Mouse (Mus musculus) skeletal muscle tissue, adult 2 months (tissue): ENCODE results near the gene Cdkn2aipnl.

Experiments
- DNase-seq: peaks from one replicate; pipeline ENCODE4 v3.0.0-alpha.2; 2012; ENCODE audit warnings: low read depth, low spot score

Cdkn2aipnl gene

DNA sequence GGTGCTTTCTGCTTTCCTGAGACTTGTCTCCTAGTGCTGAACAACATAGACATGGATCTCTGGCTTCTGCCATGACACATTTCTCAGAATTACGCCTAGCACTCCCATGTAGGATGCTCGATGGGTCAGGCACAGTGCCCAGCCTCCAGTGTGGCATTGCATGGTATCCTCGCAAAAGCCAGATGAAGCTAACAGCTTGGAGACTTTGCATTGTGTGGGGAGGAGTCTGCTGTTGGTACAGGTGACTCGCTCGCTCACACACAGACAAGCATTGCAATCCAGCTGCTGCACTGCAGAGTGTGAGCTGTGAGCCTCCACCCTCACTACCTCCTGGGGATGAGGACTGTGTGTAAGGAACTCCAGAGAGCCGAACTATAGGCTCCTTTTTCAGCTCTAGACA is 21.3 kb upstream of the Cdkn2aipnl start:
- no peak for DNase-seq

- no peak for DNase-seq
These were observed 18.2 kb upstream of the Cdkn2aipnl start for GRCm38 (mm10) chr11:51949155-51949840.

DNA sequence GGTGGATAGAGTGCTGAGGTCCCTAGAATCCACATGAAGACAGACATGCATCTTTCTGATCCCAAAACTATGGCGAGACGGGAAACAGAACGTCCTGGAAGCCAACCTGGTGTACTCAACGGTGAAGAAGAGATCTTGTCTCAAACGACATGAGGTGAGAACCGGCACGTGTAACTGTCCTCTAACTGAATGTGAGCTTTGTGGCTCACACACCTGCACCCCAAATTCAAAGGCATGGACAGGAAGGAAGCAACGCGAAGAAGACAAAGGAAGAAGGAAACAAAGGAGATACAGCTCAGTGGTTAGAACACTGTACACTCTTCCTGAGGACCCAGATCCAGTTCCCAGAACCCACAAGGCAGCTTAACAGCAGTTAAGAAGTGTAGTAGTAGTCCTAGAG is 17.5 kb upstream of the Cdkn2aipnl start:
- no peak for DNase-seq

DNA sequence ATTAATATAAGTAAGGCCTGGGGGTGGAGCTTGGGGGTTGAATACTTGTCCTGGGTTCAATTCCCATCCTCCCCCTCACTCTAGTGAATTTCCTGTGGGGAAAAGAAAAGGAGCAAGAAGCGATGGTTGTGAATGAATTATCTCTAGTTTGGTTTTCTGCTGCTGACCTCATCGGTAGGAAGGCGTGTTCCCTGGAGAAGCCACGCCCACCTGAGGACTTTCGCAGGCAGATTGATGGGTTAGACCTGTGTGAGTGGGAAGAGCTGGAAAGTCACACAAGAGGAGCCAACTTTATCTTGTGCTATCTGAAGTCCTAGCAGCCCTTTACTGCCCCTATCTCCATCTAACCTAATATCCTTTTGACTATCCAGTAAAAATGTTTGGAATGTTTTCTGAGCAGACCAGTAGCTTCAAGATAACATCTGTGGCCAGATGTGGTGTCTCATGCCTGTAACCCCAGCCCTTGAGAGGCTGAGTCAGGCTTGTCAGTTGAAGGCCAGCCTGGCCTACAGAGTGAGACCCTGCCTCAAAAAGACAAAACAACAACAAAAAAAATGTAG is 15.5 kb upstream of the Cdkn2aipnl start:
- no peak for DNase-seq

GRCm38 (mm10) chr11:51956112-51956511 is 11.3 kb upstream of the Cdkn2aipnl start:
- no peak for DNase-seq

DNA sequence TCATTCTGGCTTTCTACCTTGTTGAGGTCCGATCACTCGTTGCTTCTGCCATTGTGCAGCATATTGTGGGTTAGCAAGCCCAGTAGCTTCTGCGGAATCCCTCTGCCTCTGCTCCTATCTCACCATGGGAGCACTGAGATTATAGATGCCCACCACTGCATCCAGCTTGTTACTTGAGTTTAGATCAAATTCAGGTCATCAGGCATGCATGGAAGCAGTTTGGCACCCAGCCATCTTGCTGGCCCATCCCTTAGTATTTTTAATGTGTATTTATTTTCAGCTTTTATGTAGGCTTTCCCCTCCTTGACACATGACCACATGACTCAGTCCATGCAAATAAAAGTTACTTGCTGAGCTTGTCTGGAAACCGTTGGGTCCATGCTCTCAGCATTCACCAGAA is 9.7 kb upstream of the Cdkn2aipnl start:
- no peak for DNase-seq

GRCm38 (mm10) chr11:51959511-51959910 is 8.0 kb upstream of the Cdkn2aipnl start:
- no peak for DNase-seq

- DNase-seq: no peak
These were observed 7.4 kb upstream of the Cdkn2aipnl start for GRCm38 (mm10) chr11:51960061-51960460.

DNA sequence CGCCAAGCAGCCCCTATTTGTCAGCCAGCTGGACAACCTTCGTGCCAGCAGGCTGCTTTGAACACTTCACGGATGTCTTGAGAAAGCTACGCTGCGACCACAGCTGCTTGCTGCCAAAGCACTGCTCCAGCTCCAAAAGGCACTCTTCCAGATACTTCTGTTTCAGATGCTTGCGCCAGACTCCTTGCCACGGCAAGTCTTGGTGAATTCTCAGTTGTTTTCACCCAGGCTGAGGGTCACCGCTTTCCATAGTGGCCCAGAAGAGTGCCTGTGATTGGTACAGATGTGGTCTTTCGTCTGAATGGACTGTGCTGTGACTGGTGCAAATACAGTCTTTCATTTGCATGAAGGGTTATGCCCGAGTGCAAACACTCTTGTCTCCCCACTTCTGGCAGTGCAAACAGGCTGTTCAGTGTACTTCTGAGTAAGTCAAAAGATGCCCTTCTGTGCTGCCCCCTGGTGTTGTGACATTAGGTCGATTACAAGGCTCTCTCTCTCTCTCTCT is 6.4 kb upstream of the Cdkn2aipnl start:
- peak; percentile 70 for DNase-seq

DNA sequence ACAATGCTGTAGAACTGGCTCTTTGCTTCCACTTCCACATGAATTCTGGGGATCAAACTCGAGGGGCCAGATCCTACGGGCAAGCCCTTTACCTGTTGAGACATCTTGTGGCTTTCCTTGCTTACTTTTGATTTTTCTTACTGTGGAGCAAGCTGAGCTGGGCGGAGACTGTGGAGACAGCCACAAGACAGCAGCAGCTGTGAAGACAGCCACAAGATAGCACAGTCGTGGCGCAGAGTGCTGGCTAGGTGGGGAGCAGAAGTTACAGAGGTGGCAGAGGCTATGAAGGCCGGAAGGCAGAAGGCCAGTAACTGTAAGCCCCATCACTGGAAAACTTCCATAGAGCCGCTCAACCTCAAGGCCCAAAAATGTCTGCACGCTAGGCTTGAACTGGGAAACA is 5.7 kb upstream of the Cdkn2aipnl start:
- no peak for DNase-seq

DNA sequence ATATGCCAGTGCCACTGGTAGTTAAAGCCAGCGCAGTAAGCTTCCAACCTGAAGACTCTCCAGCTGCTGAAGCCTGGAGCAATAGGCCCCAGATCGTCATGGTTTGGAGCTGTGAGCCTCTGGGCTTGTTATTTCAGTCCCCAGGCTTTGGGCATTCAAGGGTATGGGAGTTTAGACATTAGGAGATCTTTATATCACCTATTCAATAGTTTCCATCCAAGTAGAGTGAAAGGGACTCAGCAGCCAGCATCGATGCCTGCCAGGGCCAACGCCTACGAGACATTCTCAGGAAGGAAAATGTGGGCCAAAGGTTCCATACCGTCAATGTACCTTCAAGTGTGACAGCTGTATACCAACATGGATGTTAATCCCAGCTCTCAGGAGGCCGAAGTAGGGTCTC is 5.2 kb upstream of the Cdkn2aipnl start:
- no peak for DNase-seq

DNA sequence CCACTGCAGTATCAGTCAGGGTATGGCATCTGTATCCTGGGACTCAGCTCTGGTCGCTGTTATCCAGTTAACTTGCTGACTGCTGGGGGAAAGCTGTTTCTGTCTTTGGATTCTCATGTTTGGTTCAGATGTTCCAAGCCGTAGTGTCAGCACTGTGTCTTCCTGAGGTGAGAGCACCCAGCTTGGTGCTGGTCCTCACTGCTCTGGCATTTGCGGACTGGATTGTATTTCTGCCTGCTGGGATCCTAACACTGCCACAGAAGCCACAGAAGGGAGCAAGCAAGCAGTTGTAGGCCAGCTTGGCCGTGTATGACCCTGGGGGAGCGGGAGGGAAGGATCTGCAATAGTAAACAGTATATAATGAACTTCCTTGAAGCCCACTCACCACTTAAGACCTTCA is 810 bp upstream of the Cdkn2aipnl start:
- peak; percentile 58 for DNase-seq

- DNase-seq: no peak
These were observed 1.4 kb downstream of the Cdkn2aipnl start for GRCm38 (mm10) chr11:51968896-51969295.

GRCm38 (mm10) chr11:51969511-51969910 is 2.0 kb downstream of the Cdkn2aipnl start:
- no peak for DNase-seq

- DNase-seq: peak; percentile 88
These were observed 4.2 kb downstream of the Cdkn2aipnl start for GRCm38 (mm10) chr11:51971644-51972043.

DNA sequence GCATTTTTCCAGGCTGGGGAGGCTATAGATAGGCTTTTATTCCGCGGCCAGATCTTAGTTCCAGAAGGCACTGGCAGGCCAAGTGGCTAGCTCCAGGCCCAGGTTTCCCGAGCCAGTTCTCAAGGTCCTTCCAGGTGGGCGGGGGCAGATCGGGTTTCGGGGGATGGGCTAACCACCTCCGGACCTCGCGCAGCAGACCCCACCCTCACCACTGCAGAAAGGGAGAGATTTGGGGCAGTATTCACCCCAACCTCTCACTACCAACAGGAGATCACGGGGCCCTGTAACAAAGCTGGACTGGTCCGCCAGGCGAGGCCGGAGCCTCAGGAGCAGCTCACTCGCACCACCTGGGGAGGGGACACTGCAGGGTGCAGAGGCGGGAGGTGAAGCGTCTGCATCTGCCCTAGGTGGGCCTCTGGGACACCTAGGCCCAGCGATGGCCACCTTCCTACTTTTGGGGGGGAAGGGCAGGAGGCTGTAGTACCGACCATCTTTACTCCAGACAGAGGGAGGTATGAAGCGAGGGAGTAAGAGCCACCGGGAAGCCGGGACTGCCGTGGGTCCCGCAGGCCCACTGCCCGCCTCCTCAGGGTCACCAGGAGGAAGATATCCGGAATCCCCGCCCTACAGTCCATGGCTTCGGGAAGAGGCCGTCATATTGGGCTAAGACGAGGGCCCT is 32.3 kb downstream of the Cdkn2aipnl start:
- DNase-seq: peak; percentile 89

- DNase-seq: peak; percentile 99
These were observed 33.0 kb downstream of the Cdkn2aipnl start, which contains the start of gene Ube2b for GRCm38 (mm10) chr11:52000290-52000962. Gene Ube2b, minus strand, starts transcription at chr11:52000762.

GRCm38 (mm10) chr11:52001341-52001740 is 33.9 kb downstream of the Cdkn2aipnl start:
- DNase-seq: no peak

GRCm38 (mm10) chr11:52001861-52002260 is 34.4 kb downstream of the Cdkn2aipnl start:
- DNase-seq: no peak

GRCm38 (mm10) chr11:52002842-52003504 is 35.5 kb downstream of the Cdkn2aipnl start:
- no peak for DNase-seq

GRCm38 (mm10) chr11:52003505-52003771 is 36.0 kb downstream of the Cdkn2aipnl start:
- no peak for DNase-seq
